Mouse (Mus musculus) neural tube, embryonic 14.5 days (tissue): Measurements from ENCODE around the gene Csnk1e. TPM values are rescaled to one million over a fixed set of nuclear protein-coding genes. Genes with fewer than 3 reads are reported as not detected.

Experiments used
- ATAC-seq: fragments of 200-750 bp; cut with Nextera tagmentation; 2 replicates; pipeline ENCODE4 v1.8.0; 2017; ENCODE audit warnings: low read depth, mild to moderate bottlenecking, moderate TSS enrichment, moderate library complexity
- H3K27ac ChIP-seq: fragments of 300-500 bp; sonication (generic); 2 replicates; pipeline ENCODE4 v1.5.1; 2014; ENCODE audit warnings: low read depth, mild to moderate bottlenecking, control low read depth, low read length, moderate library complexity, mixed read lengths
- H3K27me3 ChIP-seq: fragments of 300-500 bp; sonication (generic); 2 replicates; pipeline ENCODE4 v1.6.1; 2014; ENCODE audit warnings: low read length; ENCODE audit not compliant: control insufficient read depth, insufficient read depth
- H3K36me3 ChIP-seq: fragments of 300-500 bp; sonication (generic); 2 replicates; pipeline ENCODE4 v1.6.1; 2014; ENCODE audit warnings: low read length, mixed read lengths; ENCODE audit not compliant: control insufficient read depth, insufficient read depth
- H3K4me1 ChIP-seq: fragments of 300-500 bp; sonication (generic); 2 replicates; pipeline ENCODE4 v1.6.1; 2014; ENCODE audit warnings: low read length; ENCODE audit not compliant: control insufficient read depth, insufficient read depth
- H3K4me2 ChIP-seq: fragments of 300-500 bp; sonication (generic); 2 replicates; pipeline ENCODE4 v1.6.1; 2014; ENCODE audit warnings: mild to moderate bottlenecking, low read depth, low read length, control low read depth
- H3K4me3 ChIP-seq: fragments of 300-500 bp; sonication (generic); 2 replicates; pipeline ENCODE4 v1.5.1; 2014; ENCODE audit warnings: low read depth, low read length, control low read depth, mixed read lengths
- H3K9ac ChIP-seq: fragments of 300-500 bp; sonication (generic); replicated peaks from 2 replicates; pipeline ENCODE4 v1.6.1; 2014; ENCODE audit warnings: low read depth, mild to moderate bottlenecking, control low read depth, low read length, mixed read lengths
- H3K9me3 ChIP-seq: fragments of 300-500 bp; sonication (generic); 2 replicates; pipeline ENCODE4 v1.6.1; 2016; ENCODE audit warnings: low read length; ENCODE audit not compliant: control insufficient read depth
- WGBS: fragments of 180-500 bp; shearing (Covaris S2); extraction: QIAGEN DNeasy Blood & Tissue Kit; methylation state at CpG from one replicate; pipeline ENCODE4 v1.1.7; 2014; 5-methylcytosine and 5-hydroxymethylcytosine counted together
- polyA plus RNA-seq: library from polyadenylated mRNA; unstranded; fragments of >200 nt; fragmentation: Nextera tagmentation; extraction: Ambion mirVana; gene quantifications from 2 replicates; pipeline ENCODE4 v1.2.1, GENCODE M21; 2014

The Csnk1e gene
- polyA plus RNA-seq = 202 and 236 TPM in 2 replicates

DNA sequence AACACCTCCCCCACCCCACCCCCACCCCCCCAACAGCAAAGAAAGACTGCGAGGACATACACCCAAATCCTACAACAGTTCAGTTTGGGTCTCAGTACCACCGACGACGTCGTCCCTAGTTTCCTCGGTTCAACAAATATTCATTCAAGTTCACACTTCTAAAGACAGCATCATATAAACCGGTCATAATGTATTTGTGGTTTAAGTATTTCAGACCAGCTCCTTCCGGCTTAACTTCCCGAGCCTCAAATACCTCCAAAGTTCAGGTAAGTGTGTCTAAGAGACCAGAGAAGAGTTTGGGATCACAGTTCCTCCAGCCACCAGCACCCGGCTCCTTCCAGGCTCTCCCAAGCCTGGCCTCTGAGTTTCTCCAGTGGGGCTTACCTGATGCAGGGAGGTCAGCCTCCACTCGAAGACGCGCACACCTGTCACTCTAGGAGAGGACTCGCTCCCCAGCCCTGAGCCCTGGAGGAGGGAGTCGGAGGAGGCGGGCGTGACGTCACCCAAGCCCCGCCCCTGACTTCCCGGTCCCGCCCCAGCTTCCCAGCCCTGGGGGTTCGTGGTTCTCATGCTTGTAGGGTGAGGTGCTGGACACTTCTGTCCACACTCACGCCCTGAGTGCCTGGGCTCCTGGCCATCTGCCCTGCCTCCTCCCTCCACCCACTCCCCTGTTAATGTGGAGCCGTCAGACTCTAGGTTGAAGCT is at the start of gene Csnk1e:
Gene Csnk1e, minus strand, starts transcription at position 461 of the 705 bp plus-strand sequence.
- H3K4me3 ChIP-seq = peak within 1 kb of the TSS; percentile 18
- no peaks in the 10 kb centered on the region for H3K9me3 ChIP-seq
- H3K27me3 ChIP-seq = no peaks in the 10 kb centered on the region
- peak; percentile 60; the same call in 1 of the 2 replicates for ATAC-seq
- no peaks in the 10 kb centered on the region for H3K36me3 ChIP-seq
- 3% methylated on average over 24 of the region's 24 CpGs for WGBS
- no peak within 1 kb of the TSS for H3K27ac ChIP-seq
- no peak within 1 kb of the TSS for H3K9ac ChIP-seq
- 0 out of 2 replicates have a peak, but pooled peaks cover 2% of the 10 kb centered on the region for H3K4me1 ChIP-seq
- H3K4me2 ChIP-seq = peak within 1 kb of the TSS; percentile 40

DNA sequence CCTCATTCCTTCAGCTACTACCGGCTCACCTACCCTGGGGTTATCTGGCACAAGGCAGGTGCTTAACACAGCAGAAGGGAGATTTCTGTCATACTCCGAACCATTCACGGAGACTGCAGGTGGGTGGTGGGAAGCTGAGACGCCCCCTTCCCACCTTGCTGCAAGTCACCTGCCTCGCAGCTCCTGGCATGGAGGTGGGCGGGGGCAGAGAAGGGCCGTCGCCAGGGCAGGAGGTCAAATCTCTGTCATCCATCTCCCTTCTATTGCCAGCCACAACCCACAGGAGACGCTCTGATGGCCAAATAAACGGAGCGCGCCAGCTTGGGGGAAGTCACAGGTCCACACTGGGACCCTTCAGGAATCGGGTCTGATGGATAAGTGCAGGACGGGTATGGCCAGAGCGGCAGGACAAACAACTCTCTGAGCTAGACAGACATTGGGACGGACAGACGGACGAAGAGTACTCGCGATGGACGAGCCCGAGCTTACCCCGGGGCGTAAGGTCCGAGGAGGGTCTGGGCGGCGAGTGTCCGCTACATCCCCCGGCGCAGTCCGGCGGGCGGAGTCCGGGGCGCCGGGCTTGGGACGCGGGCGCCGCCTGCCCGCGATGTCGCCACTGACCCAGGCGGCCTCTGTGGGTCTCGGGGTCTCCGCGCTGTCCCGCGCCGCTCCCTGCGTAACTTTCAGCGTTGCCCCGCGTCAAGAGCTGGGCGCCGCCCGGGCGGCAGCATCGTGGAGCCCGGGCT is 49.5 kb upstream of the Csnk1e start, which contains the start of gene Kcnj4:
Gene Kcnj4, minus strand, starts transcription at position 535 of the 746 bp plus-strand sequence.
- peak within 1 kb of the TSS; percentile 99 for H3K4me2 ChIP-seq
- H3K36me3 ChIP-seq = no peaks in the 10 kb centered on the region
- H3K4me1 ChIP-seq = peaks cover 9% of the 10 kb centered on the region
- H3K27ac ChIP-seq = no peak within 1 kb of the TSS
- H3K4me3 ChIP-seq = peak within 1 kb of the TSS; percentile 50
- no peaks in the 10 kb centered on the region for H3K9me3 ChIP-seq
- peak within 1 kb of the TSS; percentile 41 for H3K9ac ChIP-seq
- no peak; the same call in 1 of the 2 replicates for ATAC-seq
- peaks cover 42% of the 10 kb centered on the region for H3K27me3 ChIP-seq
- WGBS = under 1% methylated on average over 60 of the region's 60 CpGs

DNA sequence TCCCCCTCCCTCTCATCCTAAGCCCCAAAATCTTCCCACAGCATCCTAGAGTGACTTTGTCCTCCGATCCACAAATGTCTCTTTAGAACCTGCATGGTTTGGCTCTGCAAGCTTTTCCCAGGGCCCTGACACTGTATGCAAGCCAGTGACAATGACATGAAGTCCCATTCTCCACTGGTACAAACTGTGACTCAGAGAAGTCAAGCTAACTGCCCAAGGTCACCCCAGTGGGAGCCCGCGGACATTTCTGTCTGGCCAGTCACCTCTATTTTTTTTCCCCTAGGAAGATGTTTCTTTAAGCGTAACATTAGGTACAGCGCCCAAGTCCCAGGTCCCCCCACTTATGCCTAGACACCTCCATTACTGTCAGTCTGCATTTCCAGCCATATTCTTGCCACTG is 48.1 kb upstream of the Csnk1e start:
- H3K4me2 ChIP-seq = no peak overlapping the region
- H3K4me3 ChIP-seq = no peak overlapping the region
- H3K9me3 ChIP-seq = no peaks in the 10 kb centered on the region
- no peaks in the 10 kb centered on the region for H3K36me3 ChIP-seq
- no peak overlapping the region for H3K27ac ChIP-seq
- no peak overlapping the region for H3K9ac ChIP-seq
- peaks cover 9% of the 10 kb centered on the region for H3K4me1 ChIP-seq
- 73% methylated on average over 5 of the region's 5 CpGs for WGBS
- ATAC-seq = no peak
- H3K27me3 ChIP-seq = peaks cover 42% of the 10 kb centered on the region

DNA sequence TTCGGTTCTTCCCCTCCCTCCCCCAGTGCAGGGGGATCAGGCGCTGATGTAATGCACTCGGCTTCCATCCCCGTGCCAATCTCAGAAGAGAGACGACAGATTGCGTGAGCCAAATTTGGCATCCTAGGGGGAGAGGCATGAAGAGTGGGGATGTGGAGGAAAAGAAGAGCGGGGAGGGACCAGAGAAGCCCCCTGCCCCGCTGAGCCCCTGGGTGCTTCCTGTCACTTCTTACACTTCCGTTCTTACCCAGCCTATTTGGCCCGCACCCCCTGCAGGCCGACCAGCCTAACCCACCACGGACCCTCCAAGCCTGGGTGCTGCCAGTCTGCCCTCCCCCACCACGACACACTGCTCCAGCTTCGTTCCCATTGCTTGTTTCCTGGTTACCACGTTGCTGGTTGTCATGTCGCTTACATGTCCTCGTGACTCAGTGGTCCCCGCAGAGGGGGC is 47.5 kb upstream of the Csnk1e start:
- H3K4me1 ChIP-seq = peaks cover 9% of the 10 kb centered on the region
- no peaks in the 10 kb centered on the region for H3K9me3 ChIP-seq
- H3K27ac ChIP-seq = no peak overlapping the region
- peaks cover 41% of the 10 kb centered on the region for H3K27me3 ChIP-seq
- no peaks in the 10 kb centered on the region for H3K36me3 ChIP-seq
- no peak overlapping the region for H3K4me3 ChIP-seq
- ATAC-seq = no peak
- 20% methylated on average over 18 of the region's 18 CpGs for WGBS
- H3K9ac ChIP-seq = no peak overlapping the region
- no peak overlapping the region for H3K4me2 ChIP-seq

DNA sequence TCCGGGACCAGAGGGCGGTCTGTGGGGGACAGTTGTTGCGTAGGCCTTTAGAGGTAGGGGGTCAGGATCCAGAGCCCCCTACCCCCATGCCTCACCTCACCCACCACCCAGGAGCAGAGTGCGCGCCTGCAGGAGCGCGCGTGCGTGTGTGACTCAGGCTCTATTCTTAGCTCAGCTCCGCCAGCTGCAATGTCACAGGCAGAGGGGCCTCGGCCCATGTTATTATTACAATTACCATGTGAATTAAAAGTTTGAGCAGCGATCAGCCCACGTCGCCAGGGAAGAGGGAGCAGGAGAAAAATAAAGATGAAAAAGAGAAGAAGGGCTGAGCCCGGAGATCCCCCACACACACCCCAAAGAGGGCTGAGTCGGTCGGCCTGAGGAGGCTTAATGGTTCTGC is 44.7 kb upstream of the Csnk1e start:
- H3K4me1 ChIP-seq = peaks cover 4% of the 10 kb centered on the region
- ATAC-seq = no peak
- H3K4me3 ChIP-seq = no peak overlapping the region
- H3K9me3 ChIP-seq = no peaks in the 10 kb centered on the region
- 71% methylated on average over 17 of the region's 17 CpGs for WGBS
- H3K9ac ChIP-seq = no peak overlapping the region
- no peak overlapping the region for H3K4me2 ChIP-seq
- peaks cover 26% of the 10 kb centered on the region for H3K27me3 ChIP-seq
- H3K27ac ChIP-seq = no peak overlapping the region
- H3K36me3 ChIP-seq = no peaks in the 10 kb centered on the region

DNA sequence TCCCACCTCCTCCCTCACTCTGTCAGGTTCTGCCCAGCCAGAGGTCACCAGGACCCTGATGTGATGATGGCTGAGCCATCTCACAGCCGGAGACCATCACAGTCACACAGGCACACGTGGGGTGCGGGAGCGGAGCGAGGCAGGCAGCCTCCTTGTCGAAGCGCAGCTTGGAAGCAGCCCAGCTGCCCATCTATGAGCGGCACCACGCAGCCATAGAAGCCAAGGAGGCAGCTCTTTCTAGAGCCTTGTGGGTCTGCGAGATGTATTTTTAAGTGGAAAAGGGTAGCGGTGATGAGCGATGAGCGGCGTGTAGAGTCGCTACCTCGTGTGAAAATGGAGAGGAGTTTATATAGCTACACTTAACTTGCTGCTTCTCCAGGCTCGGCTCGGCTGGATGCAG is 38.2 kb upstream of the Csnk1e start:
- ATAC-seq = no peak
- H3K27me3 ChIP-seq = no peaks in the 10 kb centered on the region; the same call in 1 of the 2 replicates
- no peak overlapping the region for H3K27ac ChIP-seq
- H3K36me3 ChIP-seq = no peaks in the 10 kb centered on the region
- WGBS = 48% methylated on average over 18 of the region's 18 CpGs
- no peak overlapping the region for H3K9ac ChIP-seq
- H3K4me3 ChIP-seq = no peak overlapping the region
- no peak overlapping the region for H3K4me2 ChIP-seq
- H3K4me1 ChIP-seq = no peaks in the 10 kb centered on the region
- no peaks in the 10 kb centered on the region for H3K9me3 ChIP-seq

DNA sequence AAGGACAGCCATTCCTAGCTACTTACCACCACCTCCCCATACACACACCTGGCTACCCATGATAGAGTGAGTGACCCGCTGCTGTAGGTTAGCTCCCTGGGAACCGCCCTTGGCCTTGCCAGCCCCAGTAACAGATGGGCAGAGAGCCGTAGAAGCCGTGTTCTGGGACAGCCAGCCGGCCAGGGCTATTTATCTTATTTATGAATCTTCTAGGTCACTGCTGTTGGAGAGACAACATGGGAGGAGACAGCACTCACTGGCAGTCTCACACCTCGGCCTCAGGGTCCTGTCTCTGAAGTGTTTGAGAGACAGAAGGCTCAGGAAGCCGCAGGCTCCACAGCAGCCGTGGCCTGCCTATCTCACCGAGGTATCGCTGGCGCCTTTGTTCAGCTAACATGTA is 34.1 kb upstream of the Csnk1e start:
- 52% methylated on average over 11 of the region's 11 CpGs for WGBS
- H3K4me2 ChIP-seq = no peak overlapping the region
- no peak overlapping the region for H3K27ac ChIP-seq
- no peak overlapping the region for H3K9ac ChIP-seq
- H3K4me3 ChIP-seq = no peak overlapping the region
- H3K36me3 ChIP-seq = no peaks in the 10 kb centered on the region
- no peaks in the 10 kb centered on the region for H3K9me3 ChIP-seq
- no peak for ATAC-seq
- H3K4me1 ChIP-seq = no peaks in the 10 kb centered on the region
- no peaks in the 10 kb centered on the region; the same call in 1 of the 2 replicates for H3K27me3 ChIP-seq

DNA sequence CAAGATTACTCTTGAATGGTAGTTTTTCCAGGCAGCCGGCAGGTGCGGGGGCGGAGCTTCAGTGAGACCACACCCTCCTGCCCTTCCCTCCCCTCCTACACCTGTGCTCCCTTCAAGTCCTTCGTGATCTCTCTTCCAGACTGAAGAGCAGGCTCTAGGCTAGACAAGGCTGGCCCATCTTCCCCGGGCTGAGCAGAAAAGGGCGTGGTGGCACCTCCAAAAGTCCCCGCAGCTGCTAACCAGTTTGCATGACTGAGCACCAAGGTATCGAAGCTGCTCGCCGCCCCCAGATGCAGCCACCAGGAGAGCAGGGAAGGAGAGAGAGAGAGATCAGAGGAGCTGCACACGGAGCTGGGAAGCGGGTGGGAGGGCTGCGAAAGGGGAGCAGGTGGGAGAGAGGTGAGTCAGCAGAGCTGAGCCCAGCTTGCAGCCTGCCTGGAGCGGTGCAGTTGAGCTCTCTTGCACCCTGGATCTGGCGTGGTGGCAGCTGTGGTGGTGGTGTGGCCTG is 25.9 kb upstream of the Csnk1e start:
- 10% methylated on average over 15 of the region's 15 CpGs for WGBS
- no peak overlapping the region for H3K9ac ChIP-seq

DNA sequence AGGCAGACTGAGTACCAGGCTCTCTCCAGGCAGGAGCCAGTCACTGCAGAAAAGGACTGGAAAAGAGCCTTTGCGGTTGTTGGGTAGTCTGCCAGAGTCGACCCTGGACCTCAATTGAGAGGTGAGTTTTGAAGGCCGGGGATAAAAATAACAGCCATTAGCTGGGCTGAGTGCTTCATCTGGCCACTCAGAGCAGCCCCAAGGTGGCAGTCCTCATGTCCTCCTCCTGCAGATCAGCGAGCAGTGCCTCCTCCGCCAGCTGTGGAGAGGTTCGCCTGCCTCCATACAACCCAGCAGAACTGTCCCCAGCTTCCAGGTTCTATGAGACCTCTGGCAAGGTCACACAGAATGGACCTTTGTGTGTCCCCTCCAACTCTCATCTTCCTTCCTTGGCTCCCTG is 21.9 kb upstream of the Csnk1e start:
- no peak overlapping the region for H3K27ac ChIP-seq
- ATAC-seq = no peak
- H3K9me3 ChIP-seq = no peaks in the 10 kb centered on the region
- H3K36me3 ChIP-seq = no peaks in the 10 kb centered on the region
- H3K4me2 ChIP-seq = no peak overlapping the region
- no peak overlapping the region for H3K9ac ChIP-seq
- H3K4me1 ChIP-seq = no peaks in the 10 kb centered on the region
- no peak overlapping the region for H3K4me3 ChIP-seq
- WGBS = 52% methylated on average over 6 of the region's 6 CpGs
- H3K27me3 ChIP-seq = no peaks in the 10 kb centered on the region

More for the DNA sequence above, 25.9 kb upstream of the Csnk1e start:
- H3K4me2 ChIP-seq = no peak overlapping the region
- no peaks in the 10 kb centered on the region for H3K27me3 ChIP-seq
- H3K9me3 ChIP-seq = no peaks in the 10 kb centered on the region
- ATAC-seq = no peak
- no peak overlapping the region for H3K27ac ChIP-seq
- no peaks in the 10 kb centered on the region for H3K36me3 ChIP-seq
- no peaks in the 10 kb centered on the region for H3K4me1 ChIP-seq
- H3K4me3 ChIP-seq = no peak overlapping the region
